Mouse (Mus musculus) embryo, embryonic 10 days (tissue): ENCODE measurements around the gene Fzd5.

ENCODE experiments used
- DNase-seq: peaks from one replicate; pipeline ENCODE4 v3.0.0-alpha.2; 2015; ENCODE audit warnings: low spot score

Fzd5 gene

DNA sequence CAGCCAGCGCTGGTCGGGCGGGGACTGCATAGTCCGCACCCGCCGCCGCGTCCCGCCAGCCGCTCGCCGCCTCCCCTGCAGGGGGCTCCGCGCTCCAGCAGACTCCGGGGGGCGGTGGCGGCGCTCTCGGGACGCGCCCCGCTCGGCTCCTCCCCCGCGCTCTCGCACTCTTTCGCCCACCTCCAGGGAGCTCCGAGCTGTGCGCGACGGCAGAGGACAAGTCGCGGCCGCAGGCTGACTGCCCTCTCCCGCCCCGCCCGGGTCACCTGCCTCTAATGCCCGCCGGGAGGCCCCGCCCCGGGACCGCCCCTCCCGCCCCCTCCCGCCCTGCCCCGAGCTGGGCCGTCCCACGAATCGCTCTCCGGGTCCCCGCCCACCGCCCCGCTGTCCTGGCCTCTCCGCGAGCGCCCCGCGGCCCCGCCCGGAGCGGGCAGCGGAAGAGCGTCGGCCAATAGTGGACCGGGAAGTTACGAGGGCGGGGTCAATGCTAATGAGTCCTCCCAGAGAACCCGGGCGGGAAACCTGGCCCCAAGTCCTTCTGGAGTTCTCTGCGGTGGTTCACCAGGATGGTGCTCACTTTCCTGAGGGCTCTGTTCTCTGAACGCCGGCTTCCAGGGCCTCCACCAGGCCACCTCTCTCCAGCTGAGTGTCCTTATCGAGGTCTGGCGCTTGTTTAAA is at the start of gene Fzd5:
Gene Fzd5, minus strand, starts transcription at position 250 of the 678 bp plus-strand sequence.
- peak; percentile 94 for DNase-seq

- DNase-seq = peak; percentile 60
Measured at GRCm38 (mm10) chr1:64779863-64780262, 42.3 kb upstream of the Fzd5 start.

- no peak for DNase-seq
Measured at GRCm38 (mm10) chr1:64779415-64779814, 41.9 kb upstream of the Fzd5 start.

GRCm38 (mm10) chr1:64773305-64773704 is 35.8 kb upstream of the Fzd5 start:
- no peak for DNase-seq

DNA sequence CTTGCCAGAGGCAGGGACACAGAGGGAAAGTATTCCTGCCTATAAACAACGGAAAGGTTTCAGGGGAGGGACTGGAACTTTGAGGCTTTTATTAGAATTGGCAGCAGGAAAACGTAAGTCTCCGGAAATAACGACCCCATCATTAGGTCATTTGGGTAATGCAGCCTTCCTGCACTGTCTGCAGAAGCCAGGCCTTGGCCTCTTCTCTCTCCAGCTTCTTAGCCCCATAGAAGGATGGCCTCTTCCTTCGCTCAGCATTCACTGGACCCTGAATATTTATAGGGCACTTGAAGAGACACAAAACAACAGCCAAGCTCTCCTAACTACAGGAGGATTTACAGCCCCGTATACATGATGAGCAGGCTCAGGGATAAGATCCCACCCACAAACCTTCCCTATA is 32.6 kb upstream of the Fzd5 start:
- DNase-seq = no peak

DNA sequence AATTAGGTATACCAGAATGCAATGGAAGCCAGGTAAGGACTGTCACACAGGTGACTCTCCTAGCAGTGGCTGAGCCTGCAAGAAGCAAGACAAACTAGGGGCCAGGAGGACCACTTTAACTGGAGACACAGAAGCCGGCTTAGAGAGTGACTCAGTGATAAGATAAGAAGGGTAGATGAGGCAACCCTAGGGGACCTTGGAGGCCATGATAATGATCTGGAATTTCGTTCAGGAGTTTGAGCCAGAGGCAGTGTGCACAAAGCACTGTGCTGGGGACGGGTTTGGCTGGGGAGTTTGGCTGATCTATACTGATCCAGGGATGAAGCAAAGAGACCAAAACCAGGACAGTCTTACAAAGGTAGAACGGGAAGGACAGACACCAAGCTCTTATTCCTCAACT is 24.1 kb upstream of the Fzd5 start:
- DNase-seq = no peak

GRCm38 (mm10) chr1:64757766-64758165 is 20.2 kb upstream of the Fzd5 start:
- DNase-seq = no peak

DNA sequence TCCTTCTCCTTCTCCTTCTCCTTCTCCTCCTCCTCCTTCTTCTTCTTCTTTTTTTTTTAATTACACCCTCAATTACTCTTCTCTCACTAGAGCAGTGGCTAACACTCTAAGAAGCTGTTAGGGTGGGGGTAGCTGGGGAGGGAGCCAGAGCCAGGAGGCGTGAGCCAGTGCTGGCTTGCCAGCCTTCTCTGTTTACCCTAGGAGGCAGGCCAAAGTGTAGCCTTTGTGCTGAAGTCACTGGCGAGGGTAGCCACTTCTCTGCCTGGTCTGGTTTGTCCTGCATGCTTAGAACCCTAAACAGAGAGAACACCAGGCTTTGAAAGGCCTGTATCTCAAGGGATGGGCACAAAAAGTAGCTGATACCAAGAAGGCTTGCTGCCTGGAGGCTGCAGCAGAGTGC is 19.7 kb upstream of the Fzd5 start:
- DNase-seq = no peak

DNA sequence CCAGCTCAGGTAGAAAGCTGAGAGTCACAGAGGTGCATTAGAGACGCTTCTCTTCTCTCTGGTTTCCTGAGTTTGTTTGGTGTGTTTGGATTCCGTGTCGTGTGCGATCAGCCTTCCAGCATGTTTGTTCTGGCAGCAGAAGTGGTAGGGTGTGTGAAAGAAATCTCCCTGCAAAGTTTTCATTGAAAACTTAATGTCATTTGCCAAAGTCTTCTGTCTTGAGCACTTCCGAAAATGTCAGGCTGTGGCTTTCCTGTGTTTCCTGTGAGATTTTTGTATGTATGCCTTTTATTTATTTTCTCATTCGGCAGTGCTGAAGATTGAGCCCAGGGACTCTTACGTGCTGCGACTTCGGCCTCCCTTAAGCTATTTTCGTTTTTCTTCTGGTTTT is 19.1 kb upstream of the Fzd5 start:
- DNase-seq = no peak

GRCm38 (mm10) chr1:64755971-64756639 is 18.6 kb upstream of the Fzd5 start:
- DNase-seq = no peak

- DNase-seq = no peak
Measured at GRCm38 (mm10) chr1:64754658-64755057, 17.1 kb upstream of the Fzd5 start.

DNA sequence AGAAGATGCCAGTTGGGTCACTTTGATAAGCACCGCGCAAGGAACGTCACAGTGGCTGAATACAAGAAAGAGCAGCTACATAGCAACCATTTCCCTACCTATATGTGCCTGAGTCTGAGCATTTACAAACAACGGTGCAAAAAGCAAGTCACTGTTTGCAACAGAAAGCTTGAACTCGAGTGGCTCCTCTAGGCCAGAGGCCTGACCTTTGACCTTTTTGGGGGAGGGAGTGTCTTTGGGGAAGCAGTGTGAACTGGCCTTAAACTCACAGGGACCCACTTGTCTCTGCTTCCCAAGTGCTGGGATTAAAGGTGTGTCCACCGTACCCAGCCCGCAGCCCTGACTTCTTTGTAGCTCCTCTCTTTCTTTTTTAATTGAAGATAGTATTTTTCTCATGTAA is 16.1 kb upstream of the Fzd5 start:
- peak; percentile 17 for DNase-seq

GRCm38 (mm10) chr1:64753109-64753508 is 15.6 kb upstream of the Fzd5 start:
- no peak for DNase-seq

GRCm38 (mm10) chr1:64744616-64745015 is 7.1 kb upstream of the Fzd5 start:
- no peak for DNase-seq

GRCm38 (mm10) chr1:64742741-64743408 is 5.3 kb upstream of the Fzd5 start:
- no peak for DNase-seq

DNA sequence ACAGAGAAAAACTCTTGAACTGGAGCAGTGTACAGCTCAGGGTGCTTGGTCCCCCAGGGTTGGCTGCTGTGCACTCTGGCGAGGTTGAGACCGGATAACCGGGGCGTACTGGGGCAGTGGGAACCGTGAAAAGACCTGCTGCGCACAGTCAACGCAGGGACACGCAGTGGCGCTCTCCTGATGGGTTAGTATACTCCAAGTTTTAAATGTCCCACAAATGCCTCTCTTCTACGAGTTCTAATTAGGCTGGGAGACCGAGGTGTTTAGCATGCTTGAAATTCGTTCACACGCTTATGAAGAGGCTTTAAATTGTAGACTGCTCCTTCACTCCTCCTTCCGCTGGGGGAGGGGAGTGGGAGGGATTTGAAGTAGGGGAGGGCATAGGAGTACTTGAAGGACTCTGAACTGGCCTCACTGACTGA is 1.1 kb upstream of the Fzd5 start:
- DNase-seq = peak; percentile 72

GRCm38 (mm10) chr1:64738180-64738555 is 617 bp upstream of the Fzd5 start:
- DNase-seq = peak; percentile 45

DNA sequence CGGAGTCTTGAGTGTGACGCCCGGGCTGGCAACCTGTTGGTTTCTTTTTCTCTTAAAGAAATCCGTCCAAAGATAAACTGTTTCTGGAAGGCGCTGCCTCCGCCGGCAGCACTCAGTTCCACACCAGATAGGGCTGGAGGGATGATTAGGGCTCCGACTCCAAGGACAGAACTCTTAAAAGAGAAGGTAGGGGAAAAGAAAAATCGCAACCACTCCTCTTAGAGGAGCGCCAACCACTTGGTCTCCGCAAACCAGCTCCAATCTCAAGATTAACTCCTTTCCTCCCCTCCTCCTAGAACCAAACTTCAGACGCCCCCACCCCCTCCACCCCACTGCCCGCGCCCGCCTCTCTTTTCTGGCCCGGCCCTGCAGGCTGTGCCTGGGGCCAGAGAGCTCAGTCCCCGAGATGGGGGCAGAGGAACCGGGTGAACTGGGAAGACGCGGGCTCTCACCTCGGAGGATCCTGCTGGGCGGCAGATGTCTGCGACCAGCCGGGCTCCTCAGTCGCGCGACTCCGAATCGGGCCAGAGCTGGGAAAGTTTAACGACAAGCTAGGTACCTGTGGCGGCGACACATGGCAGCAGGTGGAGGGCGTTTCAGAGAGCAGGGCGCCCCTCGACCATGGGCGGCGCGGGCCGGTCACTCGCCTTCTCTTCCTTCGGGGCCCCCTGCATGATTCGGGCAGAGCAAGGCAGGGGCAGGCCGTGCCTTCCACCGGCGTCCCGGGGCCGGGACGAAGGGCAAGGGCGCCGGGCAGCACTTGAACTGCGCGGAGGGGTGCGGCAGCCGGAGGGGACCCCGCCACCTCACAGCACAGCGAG is 660 bp downstream of the Fzd5 start:
- peak; percentile 22 for DNase-seq

GRCm38 (mm10) chr1:64735781-64736680 is 1.5 kb downstream of the Fzd5 start:
- DNase-seq = peak; percentile 74

DNA sequence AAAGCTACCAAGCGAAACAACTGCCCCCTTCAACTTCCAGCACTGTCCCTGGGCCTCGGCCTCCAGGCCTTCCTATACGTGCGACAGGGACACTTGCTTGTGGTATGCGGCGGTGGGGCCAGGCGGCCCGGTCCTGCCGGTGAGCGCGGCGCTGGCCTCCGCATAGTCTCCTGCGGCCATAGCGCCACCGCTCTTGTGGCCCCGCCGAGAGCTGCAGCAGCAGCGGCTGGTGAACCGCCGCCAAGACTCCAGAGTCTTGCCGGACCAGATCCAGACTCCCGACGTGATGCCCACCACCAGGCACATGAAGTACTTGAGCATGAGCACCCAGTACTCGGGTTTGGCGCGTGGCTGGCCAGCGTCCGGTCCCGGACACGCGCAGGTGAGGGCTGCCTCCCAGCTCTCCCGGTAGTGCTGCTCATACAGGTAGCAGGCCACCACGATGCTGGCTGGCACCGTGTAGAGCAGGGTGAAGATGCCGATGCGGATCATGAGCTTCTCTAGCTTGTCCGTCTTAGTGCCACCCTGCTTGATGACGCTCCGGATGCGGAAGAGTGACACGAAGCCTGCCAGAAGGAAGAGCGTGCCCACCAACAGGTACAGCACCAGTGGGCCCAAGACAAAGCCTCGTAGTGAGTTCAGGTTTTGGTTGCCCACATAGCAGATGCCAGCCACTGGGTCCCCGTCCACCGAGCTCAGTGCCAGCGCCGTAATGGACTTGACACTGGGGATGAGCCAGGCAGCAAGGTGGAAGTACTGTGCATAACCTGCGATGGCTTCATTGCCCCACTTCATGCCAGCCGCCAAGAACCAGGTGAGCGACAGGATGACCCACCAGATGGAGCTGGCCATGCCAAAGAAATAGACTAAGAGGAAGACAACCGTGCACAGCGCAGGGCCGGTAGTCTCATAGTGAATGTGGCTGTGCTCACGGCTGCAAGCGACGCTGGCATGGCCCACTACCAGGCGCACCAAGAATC is 2.5 kb downstream of the Fzd5 start:
- peak; percentile 68 for DNase-seq
